Mouse (Mus musculus): ENCODE data around the gene Sptb. TPM values are rescaled to one million over a fixed set of nuclear protein-coding genes. Genes with fewer than 3 reads are reported as not detected.

The Sptb gene
- total RNA-seq (2014; rRNA removed) (0.46 and 0.54 TPM in 2 replicates), polyA plus RNA-seq (2012; rRNA removed) (0.31 and 0.43 TPM in 2 replicates)

DNA sequence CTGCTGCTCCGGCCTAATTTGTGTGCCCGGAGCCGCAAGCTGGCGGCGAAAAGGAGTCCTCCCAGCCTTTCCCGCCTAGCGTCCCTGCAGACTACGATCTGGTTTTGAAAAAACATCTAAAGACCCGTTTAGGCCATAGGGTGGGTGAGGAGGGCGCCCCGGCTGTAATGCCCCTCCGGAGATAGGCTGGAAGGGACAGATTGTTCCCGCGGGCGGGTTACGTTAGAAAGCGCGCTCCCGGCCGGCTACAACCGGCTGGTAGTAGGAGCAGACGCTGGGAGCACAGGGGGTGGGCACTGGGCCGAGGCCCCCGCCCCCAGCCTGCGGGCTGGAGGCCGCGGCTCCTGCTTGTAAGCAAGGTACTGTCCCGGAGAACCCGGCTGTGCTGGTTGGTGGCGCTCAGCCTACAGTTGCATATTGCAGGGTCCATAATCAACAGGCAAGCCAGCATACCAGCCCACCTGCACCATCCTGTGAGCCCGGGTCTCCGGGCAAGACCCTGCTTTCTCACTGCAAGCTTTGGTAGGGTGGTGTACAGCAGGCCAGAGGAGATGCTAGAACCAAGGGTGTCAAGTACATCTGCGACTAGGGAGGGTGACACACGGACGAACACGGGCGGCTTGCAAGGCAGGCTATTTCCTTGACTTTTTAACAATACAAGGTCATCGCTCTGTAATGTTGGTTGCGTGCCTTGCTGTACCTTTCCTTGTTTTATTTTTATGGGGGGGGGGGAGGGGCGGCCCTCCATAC is at the start of gene Sptb:
Gene Sptb, minus strand, starts transcription at position 197 of the 750 bp plus-strand sequence.
- Histone ChIP-seq H3K79me2 (ENCODE audit: control insufficient read depth, insufficient read depth, low read length) (no peaks in the 10 kb centered on the region), H3K4me1 (ENCODE audit: control insufficient read depth, insufficient read depth, low read length) (peaks cover 3% of the 10 kb centered on the region; the same call in 1 of the 2 replicates), H3K27me3 (ENCODE audit: control insufficient read depth, insufficient read depth, low read length) (peaks cover 18% of the 10 kb centered on the region), H3K36me3 (ENCODE audit: control insufficient read depth, insufficient read depth, low read length) (no peaks in the 10 kb centered on the region), H3K9ac (ENCODE audit: low read depth, low read length) (peak within 1 kb of the TSS; percentile 79), H3K4me3 (ENCODE audit: insufficient read depth, low read depth, low read length) (peak within 1 kb of the TSS; percentile 97), H3K27ac (replicated peaks; ENCODE audit: insufficient read depth, low read depth, low read length) (no peak within 1 kb of the TSS)
- WGBS, result 2% methylated on average over 40 of the region's 40 CpGs
- TF ChIP-seq POLR2A (IDR thresholded peaks at IDR 0.05; ENCODE audit: extremely low read depth, insufficient read depth, low read length), result no peak
- no peak for TF ChIP-seq CTCF (IDR thresholded peaks at IDR 0.05; ENCODE audit: low read depth, low read length)
- DNase-seq (ENCODE audit: extremely low read depth, low read depth, low spot score), result no peak

DNA sequence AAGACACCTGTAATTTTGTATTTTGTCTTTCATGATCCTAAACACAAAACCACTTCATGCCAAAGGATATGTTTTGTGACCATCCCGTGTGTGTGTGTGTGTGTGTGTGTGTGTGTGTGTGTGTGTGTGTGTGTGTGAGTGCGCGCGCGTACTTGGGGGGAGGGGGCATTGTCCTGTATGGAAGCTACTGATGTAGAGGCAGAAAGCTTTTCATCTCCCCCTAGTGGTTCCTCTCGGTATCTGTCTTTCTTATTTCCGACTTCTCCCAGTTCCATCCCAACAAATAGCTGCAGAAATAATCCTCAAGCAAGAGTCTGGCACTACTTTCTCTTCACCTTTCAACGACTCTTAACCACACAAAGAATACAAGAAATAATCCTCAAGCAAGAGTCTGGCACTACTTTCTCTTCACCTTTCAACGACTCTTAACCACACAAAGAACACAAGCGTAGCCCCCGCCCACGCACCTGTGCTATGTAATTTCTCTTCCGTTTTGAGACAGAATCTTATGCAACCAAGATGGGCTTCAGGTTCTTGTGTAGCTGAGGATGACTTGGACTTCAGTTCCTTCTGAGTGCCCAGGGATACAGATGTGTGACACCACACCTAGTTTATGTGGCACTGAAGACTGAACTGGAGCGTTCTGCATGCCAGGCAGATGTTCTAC is 42.4 kb upstream of the Sptb start:
- no peak for TF ChIP-seq POLR2A (IDR thresholded peaks at IDR 0.05; ENCODE audit: extremely low read depth, insufficient read depth, low read length)
- peak; percentile 51 for TF ChIP-seq CTCF (IDR thresholded peaks at IDR 0.05; ENCODE audit: low read depth, low read length)
- DNase-seq (ENCODE audit: extremely low read depth, low read depth, low spot score), result peak; percentile 41
- WGBS, result 36% methylated on average over 14 of the region's 14 CpGs

DNA sequence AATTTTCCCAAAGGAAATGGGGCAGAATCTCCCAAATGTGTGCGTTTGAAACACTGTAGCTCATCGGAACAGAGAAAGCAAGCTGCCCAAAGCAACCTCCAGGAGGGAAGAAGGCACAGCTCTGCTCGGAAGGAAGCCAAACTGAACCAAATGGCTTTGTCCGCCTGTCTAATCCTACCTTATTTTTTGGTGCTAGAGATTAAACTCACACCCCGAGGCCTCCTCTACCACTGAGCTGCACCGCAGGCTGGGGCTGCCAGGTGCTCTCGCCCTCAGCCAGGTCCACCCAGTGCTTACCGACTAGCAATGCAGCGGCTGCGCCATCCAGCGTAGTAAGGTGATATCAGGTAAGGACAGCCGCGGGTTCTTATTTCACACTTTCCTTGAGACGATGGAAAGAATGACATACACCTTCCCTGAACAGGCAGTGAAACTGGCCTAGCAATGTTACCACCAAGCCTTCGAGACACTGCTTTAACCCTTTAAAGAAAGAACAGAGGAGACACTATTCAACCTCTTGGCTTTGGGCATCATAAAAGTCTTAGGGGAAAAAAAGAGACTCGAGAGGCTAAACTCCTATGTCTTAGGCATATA is 40.6 kb upstream of the Sptb start:
- no peaks in the 10 kb centered on the region for H3K36me3 ChIP-seq (ENCODE audit: control insufficient read depth, insufficient read depth, low read length)
- DNase-seq (ENCODE audit: extremely low read depth, low read depth, low spot score), result no peak
- no peak overlapping the region for H3K4me3 ChIP-seq (ENCODE audit: insufficient read depth, low read depth, low read length)
- TF ChIP-seq CTCF (IDR thresholded peaks at IDR 0.05; ENCODE audit: low read depth, low read length), result no peak
- no peak for TF ChIP-seq POLR2A (IDR thresholded peaks at IDR 0.05; ENCODE audit: extremely low read depth, insufficient read depth, low read length)
- H3K4me1 ChIP-seq (ENCODE audit: control insufficient read depth, insufficient read depth, low read length), result no peaks in the 10 kb centered on the region
- WGBS, result 78% methylated on average over 16 of the region's 16 CpGs
- H3K79me2 ChIP-seq (ENCODE audit: control insufficient read depth, insufficient read depth, low read length), result no peaks in the 10 kb centered on the region
- H3K27me3 ChIP-seq (ENCODE audit: control insufficient read depth, insufficient read depth, low read length), result no peaks in the 10 kb centered on the region
- no peak overlapping the region for H3K9ac ChIP-seq (ENCODE audit: low read depth, low read length)
- H3K27ac ChIP-seq (replicated peaks; ENCODE audit: insufficient read depth, low read depth, low read length), result no peak overlapping the region

More for the DNA sequence above, 42.4 kb upstream of the Sptb start:
- H3K4me3 ChIP-seq (ENCODE audit: insufficient read depth, low read depth, low read length), result no peak overlapping the region
- no peaks in the 10 kb centered on the region for H3K36me3 ChIP-seq (ENCODE audit: control insufficient read depth, insufficient read depth, low read length)
- no peak overlapping the region for H3K27ac ChIP-seq (replicated peaks; ENCODE audit: insufficient read depth, low read depth, low read length)
- H3K4me1 ChIP-seq (ENCODE audit: control insufficient read depth, insufficient read depth, low read length), result no peaks in the 10 kb centered on the region
- no peaks in the 10 kb centered on the region for H3K79me2 ChIP-seq (ENCODE audit: control insufficient read depth, insufficient read depth, low read length)
- no peaks in the 10 kb centered on the region for H3K27me3 ChIP-seq (ENCODE audit: control insufficient read depth, insufficient read depth, low read length)
- H3K9ac ChIP-seq (ENCODE audit: low read depth, low read length), result no peak overlapping the region

DNA sequence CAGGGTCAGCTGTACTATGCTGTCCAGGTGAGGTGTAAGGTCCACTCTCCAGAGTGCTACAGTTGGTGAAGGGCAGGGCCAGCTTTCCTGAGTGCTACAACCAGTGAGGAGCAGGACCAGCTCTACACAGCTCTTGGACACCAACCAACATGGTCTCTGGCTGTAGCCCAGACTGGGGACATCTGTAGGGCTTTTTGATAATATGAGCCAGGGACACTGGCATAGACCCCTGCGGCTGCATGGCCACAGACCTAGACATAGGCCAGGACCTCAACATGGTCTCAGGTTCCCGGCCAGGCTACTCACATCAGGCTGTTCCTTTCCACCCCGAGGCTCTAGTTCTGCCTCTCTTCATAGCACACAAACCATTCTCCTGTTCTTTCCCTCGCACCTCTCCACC is 17.6 kb upstream of the Sptb start:
- DNase-seq (ENCODE audit: extremely low read depth, low read depth, low spot score), result no peak
- no peaks in the 10 kb centered on the region for H3K36me3 ChIP-seq (ENCODE audit: control insufficient read depth, insufficient read depth, low read length)
- no peaks in the 10 kb centered on the region for H3K79me2 ChIP-seq (ENCODE audit: control insufficient read depth, insufficient read depth, low read length)
- H3K4me1 ChIP-seq (ENCODE audit: control insufficient read depth, insufficient read depth, low read length), result no peaks in the 10 kb centered on the region
- TF ChIP-seq CTCF (IDR thresholded peaks at IDR 0.05; ENCODE audit: low read depth, low read length), result no peak
- no peak for TF ChIP-seq POLR2A (IDR thresholded peaks at IDR 0.05; ENCODE audit: extremely low read depth, insufficient read depth, low read length)
- no peak overlapping the region for H3K4me3 ChIP-seq (ENCODE audit: insufficient read depth, low read depth, low read length)
- H3K27ac ChIP-seq (replicated peaks; ENCODE audit: insufficient read depth, low read depth, low read length), result no peak overlapping the region
- WGBS, result 87% methylated on average over 4 of the region's 4 CpGs
- H3K27me3 ChIP-seq (ENCODE audit: control insufficient read depth, insufficient read depth, low read length), result no peaks in the 10 kb centered on the region; the same call in 1 of the 2 replicates
- H3K9ac ChIP-seq (ENCODE audit: low read depth, low read length), result no peak overlapping the region

DNA sequence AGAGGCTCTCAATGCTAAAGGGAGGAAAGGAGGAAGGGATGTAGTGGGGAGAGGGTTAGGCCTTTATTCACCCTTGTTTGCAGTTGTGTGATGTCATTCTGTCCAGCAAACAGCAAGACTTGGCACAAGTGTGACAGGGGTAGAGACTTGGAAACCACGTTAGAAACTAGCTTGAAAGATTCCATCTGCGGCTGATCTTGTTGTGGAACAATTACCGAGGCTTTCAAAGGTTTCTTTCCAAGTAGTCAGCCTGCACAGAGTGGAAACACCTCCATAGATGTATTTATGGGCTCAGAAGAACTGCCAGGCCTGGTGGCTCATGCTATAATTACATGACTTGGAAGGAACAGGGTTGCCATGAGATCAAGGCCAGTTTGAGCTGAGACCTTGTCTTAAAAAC is 11.7 kb upstream of the Sptb start:
- H3K27ac ChIP-seq (replicated peaks; ENCODE audit: insufficient read depth, low read depth, low read length), result no peak overlapping the region
- no peaks in the 10 kb centered on the region for H3K36me3 ChIP-seq (ENCODE audit: control insufficient read depth, insufficient read depth, low read length)
- H3K4me3 ChIP-seq (ENCODE audit: insufficient read depth, low read depth, low read length), result no peak overlapping the region
- 70% methylated on average over 3 of the region's 3 CpGs for WGBS
- H3K4me1 ChIP-seq (ENCODE audit: control insufficient read depth, insufficient read depth, low read length), result no peaks in the 10 kb centered on the region
- H3K9ac ChIP-seq (ENCODE audit: low read depth, low read length), result no peak overlapping the region
- DNase-seq (ENCODE audit: extremely low read depth, low read depth, low spot score), result no peak
- H3K27me3 ChIP-seq (ENCODE audit: control insufficient read depth, insufficient read depth, low read length), result no peaks in the 10 kb centered on the region
- TF ChIP-seq CTCF (IDR thresholded peaks at IDR 0.05; ENCODE audit: low read depth, low read length), result no peak
- no peak for TF ChIP-seq POLR2A (IDR thresholded peaks at IDR 0.05; ENCODE audit: extremely low read depth, insufficient read depth, low read length)
- H3K79me2 ChIP-seq (ENCODE audit: control insufficient read depth, insufficient read depth, low read length), result no peaks in the 10 kb centered on the region
